Mouse (Mus musculus) adrenal gland, adult 18-20 months (tissue): ENCODE results near the gene Arnt. TPM values are rescaled to one million over a fixed set of nuclear protein-coding genes. Genes with fewer than 3 reads are reported as not detected.

Experiments used
- DNase-seq, 2 experiments: peaks; one replicate each; pipeline ENCODE4 v3.0.0; 2021 to 2022; ENCODE audit warnings: low spot score in 2 of 2
- total RNA-seq, 2 experiments: library from RNA; stranded (reverse); gene quantifications; 1 replicate in 1 of 2; 2 replicates in 1 of 2; pipeline ENCODE4 v1.2.3; 2021

The Arnt gene
- total RNA-seq, 2 experiments from 2014 or later = 50.1 to 60.5 TPM

DNA sequence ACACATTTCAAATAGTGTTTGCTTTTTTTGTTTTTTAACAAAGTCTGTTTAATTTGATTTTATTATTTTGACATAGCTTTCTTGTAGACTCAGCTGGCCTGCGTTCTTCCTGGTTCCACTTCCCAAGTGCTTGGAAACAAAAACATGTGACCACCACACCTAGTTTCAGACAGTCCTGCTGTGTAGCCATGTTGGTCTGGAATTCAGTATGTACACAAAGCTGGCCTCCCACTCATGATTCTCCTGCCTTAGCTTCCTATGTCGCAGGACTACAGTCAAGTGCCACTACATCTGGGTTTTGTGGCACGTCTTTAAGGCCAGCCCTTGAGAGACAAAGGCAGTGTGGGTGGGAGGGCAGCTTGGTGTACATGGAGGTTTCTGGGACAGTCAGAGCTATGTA is 16.7 kb downstream of the Arnt start:
- DNase-seq = no peak

GRCm38 (mm10) chr3:95456367-95456766 is 22.2 kb downstream of the Arnt start:
- no peak for DNase-seq

GRCm38 (mm10) chr3:95457758-95458157 is 23.6 kb downstream of the Arnt start:
- no peak for DNase-seq

- DNase-seq = no peak
Observed at GRCm38 (mm10) chr3:95459381-95459780, 25.2 kb downstream of the Arnt start.

DNA sequence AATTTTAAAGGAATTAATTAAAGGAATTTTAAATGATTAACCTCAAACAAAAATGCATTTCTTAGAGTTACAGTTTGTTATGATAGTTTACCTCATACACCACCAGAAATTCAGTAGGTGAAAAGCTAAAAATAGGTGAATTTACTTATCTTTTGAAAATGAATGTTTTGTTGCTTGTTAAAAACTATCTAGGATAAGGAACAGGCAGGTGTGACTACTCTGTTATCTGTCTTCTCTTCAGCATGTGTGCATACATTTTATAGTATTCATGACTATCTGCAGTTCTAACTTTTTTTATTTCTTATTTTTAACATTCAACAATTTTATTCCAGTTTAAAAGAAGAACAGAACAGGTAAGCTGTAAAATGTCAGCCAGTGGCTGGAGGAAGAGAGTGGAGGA is 29.7 kb downstream of the Arnt start:
- no peak for DNase-seq

- no peak for DNase-seq
Observed at GRCm38 (mm10) chr3:95478966-95479365, 44.8 kb downstream of the Arnt start.

- DNase-seq = no peak
Observed at GRCm38 (mm10) chr3:95486421-95486820, 52.2 kb downstream of the Arnt start.

DNA sequence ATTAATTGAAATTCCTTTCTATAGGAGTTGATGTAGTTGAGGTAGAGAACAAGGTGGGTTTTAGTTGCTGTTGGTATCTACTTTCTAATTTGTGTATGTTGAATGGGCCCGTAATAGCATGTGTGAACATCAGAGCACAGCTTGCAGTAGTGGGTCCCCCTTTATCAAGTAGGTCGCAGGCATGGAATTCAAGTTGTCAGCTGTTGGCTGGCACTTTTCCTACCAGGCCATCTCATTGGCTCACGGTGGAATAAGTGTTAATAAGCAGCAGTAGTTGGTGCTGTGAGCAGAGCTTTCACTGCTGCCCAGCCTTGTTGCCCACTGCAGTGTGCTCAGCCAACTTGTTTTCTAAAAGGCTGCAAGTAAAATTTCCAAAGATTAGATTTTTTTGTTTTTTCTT is 54.5 kb downstream of the Arnt start:
- DNase-seq = no peak

DNA sequence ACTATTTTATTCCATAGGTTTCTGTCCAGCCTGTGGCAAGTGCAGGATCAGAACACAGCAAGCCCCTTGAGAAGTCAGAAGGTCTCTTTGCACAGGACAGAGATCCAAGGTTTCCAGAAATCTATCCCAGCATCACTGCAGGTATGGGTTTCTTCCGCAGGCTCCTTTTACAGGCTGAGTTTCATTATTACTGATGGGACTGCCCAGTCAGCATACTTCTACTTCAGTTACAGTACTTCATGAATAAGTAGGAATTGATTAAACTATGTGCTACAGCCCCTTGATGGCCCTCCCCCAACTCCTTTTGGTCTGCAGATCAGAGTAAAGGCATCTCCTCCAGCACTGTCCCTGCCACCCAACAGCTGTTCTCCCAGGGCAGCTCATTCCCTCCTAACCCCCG is 56.0 kb downstream of the Arnt start:
- no peak for DNase-seq

- peak; percentile 57 to 63 for DNase-seq
Observed at GRCm38 (mm10) chr3:95494342-95494741, 60.2 kb downstream of the Arnt start.

DNA sequence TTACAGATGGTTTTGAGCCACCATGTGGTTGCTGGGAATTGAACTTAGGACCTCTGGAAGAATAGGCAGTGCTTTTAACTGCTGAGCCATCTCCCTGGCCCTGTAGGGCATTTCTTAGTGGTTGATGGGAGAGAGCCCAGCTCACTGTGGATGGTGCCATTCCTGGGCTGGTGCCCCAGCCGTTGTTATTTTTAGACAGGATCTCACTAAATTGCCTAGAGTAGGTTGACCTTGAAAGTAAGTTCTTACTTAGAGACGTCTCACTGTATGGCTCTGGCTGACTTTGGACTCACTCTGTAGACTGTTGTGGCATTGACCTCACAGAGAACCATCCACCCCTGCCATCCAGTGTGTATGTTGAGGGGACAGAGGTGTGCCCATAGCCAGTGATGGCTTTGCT is 64.0 kb downstream of the Arnt start:
- no peak for DNase-seq

DNA sequence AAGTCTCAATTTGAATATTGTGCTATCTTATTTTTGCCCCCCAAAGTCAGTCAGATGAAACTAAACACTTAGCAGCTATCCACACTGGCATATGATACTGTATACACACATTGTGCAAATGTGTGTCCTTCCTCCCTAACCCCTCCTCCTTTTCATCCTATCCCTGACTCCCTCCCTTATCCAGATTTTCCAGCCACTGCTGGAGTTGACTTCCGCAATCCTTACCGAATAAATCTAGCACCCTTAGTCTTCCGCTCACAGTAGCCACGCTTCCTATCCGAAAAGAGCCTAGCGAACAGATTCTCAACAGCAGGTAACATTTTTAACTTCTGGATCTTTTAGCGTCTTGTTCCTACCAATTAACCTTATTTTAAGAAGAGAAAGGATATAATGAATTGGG is 64.8 kb downstream of the Arnt start, which contains the start of gene Ctsk:
Gene Ctsk, plus strand, starts transcription at position 233 of the 400 bp plus-strand sequence.
- no peak for DNase-seq

- no peak for DNase-seq
Observed at GRCm38 (mm10) chr3:95499496-95500140, 65.4 kb downstream of the Arnt start.

- DNase-seq = no peak
Observed at GRCm38 (mm10) chr3:95502312-95502711, 68.1 kb downstream of the Arnt start.

DNA sequence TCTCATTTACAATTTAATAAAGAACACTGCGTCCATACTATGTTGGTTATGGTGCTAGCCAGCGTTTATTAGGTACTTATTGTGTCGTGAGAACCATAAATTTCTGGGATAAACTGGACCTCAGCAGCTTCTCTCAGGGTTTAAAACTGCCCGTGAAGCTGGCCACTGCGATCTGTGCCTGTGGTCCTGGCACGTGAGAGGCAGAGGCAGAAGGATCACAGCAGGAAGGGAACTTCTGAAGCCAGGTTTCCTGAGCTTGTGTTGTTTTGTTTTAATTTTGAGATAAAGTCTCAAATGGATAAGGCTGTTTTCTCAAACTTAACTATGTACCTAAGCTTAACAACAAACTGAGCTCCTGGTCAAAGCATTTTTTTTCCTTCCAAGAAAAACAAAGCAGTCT is 75.2 kb downstream of the Arnt start:
- no peak for DNase-seq

DNA sequence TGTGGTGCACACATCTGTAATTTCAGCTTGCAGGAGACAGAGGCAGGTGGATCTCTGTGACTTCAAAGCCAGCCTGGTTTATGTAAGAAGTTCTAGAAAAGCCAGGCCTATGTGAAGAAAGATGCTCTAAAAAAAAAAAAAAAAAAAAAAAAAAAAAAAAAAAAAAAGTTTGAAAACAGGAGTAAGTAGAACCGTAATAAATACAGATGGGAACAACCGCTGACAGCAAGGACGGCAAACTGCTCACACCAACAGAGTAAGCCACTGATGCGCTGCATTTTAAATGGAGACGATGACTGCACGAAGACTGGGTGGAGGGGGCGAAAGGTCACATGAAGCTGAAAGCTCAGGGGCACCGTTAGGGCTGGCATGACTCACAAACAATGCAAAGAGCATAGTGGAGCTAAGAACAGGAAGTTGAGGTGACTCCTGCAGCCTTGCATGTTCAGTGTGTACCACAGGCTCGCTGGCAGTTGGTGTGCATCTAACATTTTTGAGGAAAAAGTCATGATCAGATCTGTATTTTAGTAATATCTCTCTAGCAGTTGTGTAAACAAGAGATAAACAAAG is 77.5 kb downstream of the Arnt start:
- DNase-seq = peak in 1 of 2 experiments; percentile 36

GRCm38 (mm10) chr3:95516614-95517041 is 82.4 kb downstream of the Arnt start:
- DNase-seq = no peak

GRCm38 (mm10) chr3:95517493-95517898 is 83.3 kb downstream of the Arnt start:
- DNase-seq = peak; percentile 57 to 72

- DNase-seq = no peak
Observed at GRCm38 (mm10) chr3:95518891-95519290, 84.7 kb downstream of the Arnt start.

- no peak for DNase-seq
Observed at GRCm38 (mm10) chr3:95519315-95519714, 85.1 kb downstream of the Arnt start.

DNA sequence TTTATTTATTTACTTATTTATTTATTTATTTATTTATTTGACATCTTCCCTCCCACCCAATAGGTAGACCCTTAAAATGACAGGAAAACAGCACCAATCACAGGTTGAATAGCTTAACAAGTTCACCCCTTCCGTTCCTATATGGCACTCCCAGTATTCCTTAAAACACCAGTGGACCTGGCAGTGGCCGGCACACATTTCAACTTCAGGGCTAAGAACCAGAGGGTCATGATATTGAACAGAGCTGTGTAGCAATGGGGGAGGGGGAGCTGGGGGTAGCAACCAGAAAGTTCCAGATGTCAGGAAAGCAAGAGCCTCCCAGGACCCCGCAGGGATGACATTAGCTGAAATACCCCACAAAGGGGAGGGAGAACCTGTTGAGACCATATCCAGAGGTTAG is 85.9 kb downstream of the Arnt start:
- DNase-seq = no peak

- DNase-seq = no peak
Observed at GRCm38 (mm10) chr3:95521168-95521567, 87.0 kb downstream of the Arnt start.

DNA sequence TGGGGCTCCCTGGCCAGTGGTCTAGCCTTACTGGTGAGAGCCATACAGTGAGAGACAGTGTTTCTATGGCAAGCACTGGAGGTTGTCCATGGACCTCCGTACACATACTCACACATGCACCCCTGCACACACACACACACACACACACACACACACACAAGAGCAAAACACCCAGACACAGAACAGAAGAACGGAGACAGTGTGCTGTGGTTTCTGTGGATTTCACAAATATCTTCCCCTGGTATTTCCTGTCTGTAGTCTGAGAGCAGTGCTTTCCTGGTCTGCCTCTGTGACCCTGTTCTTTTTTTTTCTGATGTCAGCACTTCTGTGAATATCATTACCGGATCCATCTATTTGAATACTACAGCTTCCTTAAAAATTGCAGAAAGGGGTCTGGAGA is 89.5 kb downstream of the Arnt start:
- DNase-seq = no peak
